In genomic region chr14:54271976-54272606, GRCm38 (mm10) we compare ENCODE assay signal across 27 mouse cellular contexts. TPM values are rescaled to one million over a fixed set of nuclear protein-coding genes. Genes with fewer than 3 reads are reported as not detected.
"Had no signal": no experiment of that assay in that cellular context is flagged by ENCODE, and none has a peak within 500 bp of the region (broad histone marks: within the 10 kb centered on the region; RNA-seq: fewer than 3 reads in every experiment).

No protein-coding gene starts in this region.

- H3K27me3 ChIP-seq: lung, embryonic 15.5 days; midbrain, embryonic 12.5 days; neural tube, embryonic 13.5 days; neural tube, embryonic 15.5 days; stomach, embryonic 15.5 days had no signal

- H3K4me3 ChIP-seq: lung, embryonic 15.5 days; megakaryocyte, embryonic 14.5 days; midbrain, embryonic 10.5 days; midbrain, embryonic 12.5 days; myocyte; neural tube, embryonic 13.5 days; neural tube, embryonic 15.5 days; stomach, embryonic 15.5 days had no signal

- H3K4me1 ChIP-seq: lung, embryonic 15.5 days; megakaryocyte, embryonic 14.5 days; neural tube, embryonic 13.5 days; neural tube, embryonic 15.5 days; stomach, embryonic 15.5 days had no signal

- H3K9me3 ChIP-seq: lung, embryonic 15.5 days; megakaryocyte, embryonic 14.5 days; midbrain, embryonic 10.5 days; midbrain, embryonic 12.5 days; neural tube, embryonic 13.5 days; neural tube, embryonic 15.5 days; stomach, embryonic 15.5 days had no signal

- ATAC-seq: liver, postnatal 0 days; lung, postnatal 0 days; midbrain, embryonic 16.5 days had no signal

- H3K9ac ChIP-seq: liver, postnatal 0 days; lung, embryonic 15.5 days; midbrain, embryonic 12.5 days; neural tube, embryonic 13.5 days; neural tube, embryonic 15.5 days; stomach, embryonic 15.5 days had no signal

- H3K4me2 ChIP-seq: lung, embryonic 15.5 days; midbrain, embryonic 12.5 days; neural tube, embryonic 13.5 days; neural tube, embryonic 15.5 days; stomach, embryonic 15.5 days had no signal

- H3K27ac ChIP-seq: lung, embryonic 15.5 days; macrophage; midbrain, embryonic 10.5 days; midbrain, embryonic 12.5 days; neural tube, embryonic 13.5 days; neural tube, embryonic 15.5 days; stomach, embryonic 15.5 days; stomach, postnatal 0 days had no signal

- DNase-seq: liver, postnatal 0 days; lung, adult 2 months; lung, postnatal 14 days; lung, postnatal 36 days; retina, postnatal 1 day; right cerebral cortex, postnatal 14 days; thymus, adult 2 months; thymus, postnatal 25 days; thymus, postnatal 4 days had no signal

RNA-seq across cellular contexts. Expression of gene Olfr49, which starts 12.6 kb away (rescaled TPM):
- total RNA-seq: megakaryocyte progenitor cell, adult 5-6 weeks had no signal
- polyA plus RNA-seq: liver, postnatal 0 days; lung, adult 2 months; lung, embryonic 15.5 days; macrophage; midbrain, embryonic 10.5 days; midbrain, embryonic 12.5 days; midbrain, embryonic 14.5 days; midbrain, embryonic 16.5 days; myocyte; neural tube, embryonic 11.5 days; neural tube, embryonic 13.5 days; neural tube, embryonic 15.5 days; spleen, adult 2 months; stomach, embryonic 15.5 days; testis, adult 2 months; thymus, adult 2 months; urinary bladder, adult 2 months had no signal
